Mouse (Mus musculus) right cerebral cortex, postnatal 4 days (tissue): ENCODE results near the gene Flot2.

Experiments used
- DNase-seq: peaks from one replicate; pipeline ENCODE4 v3.0.0-alpha.2; 2022

Gene Flot2

GRCm38 (mm10) chr11:78065906-78066305 is 28.2 kb downstream of the Flot2 start:
- no peak for DNase-seq

DNA sequence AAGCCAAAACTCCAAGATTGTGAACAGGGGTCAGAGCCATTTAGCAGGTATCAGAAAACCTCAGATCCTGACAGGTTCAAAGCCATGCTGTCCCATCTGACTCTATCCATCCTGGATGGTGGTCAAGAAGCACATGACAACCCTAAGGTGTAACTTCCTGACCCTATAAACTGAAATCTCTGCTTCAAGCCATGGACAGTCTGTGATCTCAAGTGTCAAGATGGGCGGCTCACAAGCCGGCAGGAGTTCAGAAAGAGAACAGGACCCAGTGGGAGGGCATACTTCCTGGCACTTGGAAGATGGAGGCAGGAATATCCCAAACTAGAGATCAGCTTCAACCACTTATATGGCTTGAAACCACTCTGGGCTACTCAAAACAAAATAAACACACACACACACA is 28.9 kb downstream of the Flot2 start:
- DNase-seq = no peak

GRCm38 (mm10) chr11:78067566-78067965 is 29.8 kb downstream of the Flot2 start:
- DNase-seq = no peak

- DNase-seq = no peak
These were observed 31.4 kb downstream of the Flot2 start for GRCm38 (mm10) chr11:78069130-78069529.

DNA sequence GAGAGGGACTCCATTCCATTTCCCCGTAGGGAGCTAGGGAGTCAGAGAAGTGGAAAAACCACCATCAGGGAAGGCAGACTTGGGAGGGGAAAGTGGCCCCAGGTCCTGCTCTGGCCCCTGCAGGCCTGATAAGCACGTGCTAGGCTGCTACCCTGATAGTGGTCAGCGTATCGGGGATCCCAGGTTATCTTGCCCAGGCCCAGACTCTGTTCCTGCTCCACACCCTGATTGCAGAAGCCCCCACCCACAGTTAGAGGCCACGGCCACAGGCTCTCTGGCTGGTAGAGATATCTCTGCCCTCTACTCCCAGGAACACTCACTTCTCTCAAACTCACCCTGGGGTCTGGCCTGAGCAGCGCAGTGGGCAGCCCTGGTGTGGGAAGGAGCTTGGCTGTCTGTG is 31.9 kb downstream of the Flot2 start:
- no peak for DNase-seq

- DNase-seq = no peak
These were observed 34.2 kb downstream of the Flot2 start for GRCm38 (mm10) chr11:78071938-78072337.

- DNase-seq = no peak
These were observed 34.8 kb downstream of the Flot2 start for GRCm38 (mm10) chr11:78072425-78073130.

- DNase-seq = no peak
These were observed 36.0 kb downstream of the Flot2 start for GRCm38 (mm10) chr11:78073577-78074276.

- no peak for DNase-seq
These were observed 36.5 kb downstream of the Flot2 start for GRCm38 (mm10) chr11:78074277-78074652.

GRCm38 (mm10) chr11:78074666-78075065 is 36.9 kb downstream of the Flot2 start:
- DNase-seq = no peak

DNA sequence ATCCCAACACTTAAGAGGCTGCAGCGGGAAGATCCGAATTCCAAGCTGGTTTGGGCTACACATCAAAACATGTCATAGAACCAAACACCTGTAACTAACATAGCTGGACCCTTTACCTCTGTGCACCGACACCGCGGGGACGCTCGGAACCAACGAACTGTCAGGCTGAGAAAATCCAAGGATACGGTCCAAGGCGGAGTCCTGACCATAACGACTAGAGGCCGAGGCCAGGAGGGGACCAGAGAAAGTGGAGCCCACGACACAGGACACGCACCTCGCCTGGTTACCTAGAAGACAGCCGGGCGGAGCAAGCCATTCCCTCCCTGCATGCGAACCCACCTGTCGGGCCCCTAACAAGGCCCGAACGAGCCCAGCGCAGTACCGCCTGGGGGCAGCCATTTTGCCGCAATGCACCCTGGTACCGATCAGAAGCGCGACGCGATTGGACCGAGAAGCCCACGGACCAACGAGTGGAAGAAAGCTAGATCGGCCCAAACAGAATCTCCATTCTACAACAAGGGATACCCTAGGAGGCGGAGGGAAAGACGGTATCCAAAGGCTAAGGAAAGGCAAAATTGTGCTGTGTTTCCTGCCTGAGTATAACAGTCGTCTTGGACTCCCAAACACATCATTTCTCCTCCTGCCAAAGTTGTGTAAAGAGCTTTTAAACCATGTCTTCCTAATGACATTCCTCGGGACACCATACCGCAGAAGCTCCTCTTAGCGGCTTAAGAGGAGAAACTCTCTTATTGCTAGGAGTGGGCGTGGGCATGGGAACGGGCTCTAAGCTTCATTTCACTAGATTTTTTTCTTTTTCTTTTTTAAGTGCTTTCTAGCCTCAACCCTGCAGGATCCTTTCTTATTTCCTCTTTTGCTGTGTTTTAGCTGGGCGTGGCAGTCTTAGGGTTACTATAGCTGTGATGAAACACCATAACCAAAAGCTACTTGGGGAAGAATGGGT is 42.5 kb downstream of the Flot2 start, which contains the start of gene Eral1:
Gene Eral1 (minus strand): TSS at position 423 of the 961 bp plus-strand sequence.
- DNase-seq = peak; percentile 82

DNA sequence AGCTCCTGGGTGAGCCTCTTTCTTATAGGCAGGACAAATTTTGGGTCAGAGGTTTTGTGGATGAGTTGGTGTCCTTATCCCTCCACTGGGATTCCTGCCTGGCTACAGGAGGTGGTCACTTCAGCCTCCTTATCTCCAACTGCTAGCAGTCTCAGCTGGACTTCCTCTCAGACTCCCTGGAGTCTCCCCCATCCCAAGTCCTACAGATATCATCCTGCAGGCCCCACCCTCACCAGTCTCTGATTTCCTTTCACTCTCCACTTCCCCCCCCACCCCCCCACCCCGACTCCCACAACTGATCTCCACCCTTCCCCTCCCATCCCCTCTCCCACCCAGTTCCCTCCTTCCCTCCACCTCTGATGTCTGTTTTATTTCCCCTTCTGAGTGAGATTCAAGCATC is 45.9 kb downstream of the Flot2 start:
- DNase-seq = no peak

- no peak for DNase-seq
These were observed 49.3 kb downstream of the Flot2 start for GRCm38 (mm10) chr11:78086925-78087479.

GRCm38 (mm10) chr11:78087756-78088281 is 50.1 kb downstream of the Flot2 start:
- DNase-seq = no peak

- DNase-seq = no peak
These were observed 56.4 kb downstream of the Flot2 start for GRCm38 (mm10) chr11:78094137-78094503.

DNA sequence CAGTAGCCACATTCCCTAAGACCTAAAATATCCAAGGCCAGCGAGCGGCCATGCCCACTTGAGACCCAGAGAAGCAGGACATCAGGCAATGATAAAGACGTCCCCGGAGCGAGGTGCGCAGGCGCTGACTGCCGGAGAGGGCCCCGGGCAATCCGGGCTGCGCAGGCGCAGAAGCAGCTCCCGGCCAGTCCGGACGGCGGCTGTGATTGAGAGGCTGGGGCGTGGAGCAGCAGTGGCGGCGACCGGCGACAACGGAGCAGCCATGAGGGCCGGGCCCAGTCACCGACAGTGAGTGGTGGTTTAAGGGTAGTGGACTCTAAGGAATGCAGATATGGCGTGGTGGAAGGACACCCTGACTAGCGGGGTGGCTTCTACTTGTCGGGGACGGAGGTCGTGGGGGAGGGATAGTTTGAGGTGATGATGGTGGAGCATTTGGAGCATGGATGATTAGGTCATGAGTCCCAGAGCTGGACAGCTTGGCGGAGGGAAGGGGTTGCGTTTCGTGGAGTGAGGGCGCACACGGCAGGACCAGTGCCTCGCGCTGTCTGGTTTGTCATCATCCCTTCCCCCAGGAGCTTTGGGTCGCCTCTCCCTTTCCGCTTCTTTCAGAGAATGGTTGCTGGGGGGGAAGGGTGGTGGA is 56.9 kb downstream of the Flot2 start, which contains the start of gene Fam222b:
Gene Fam222b (plus strand): TSS at position 157 of the 640 bp plus-strand sequence.
- DNase-seq = peak; percentile 91

DNA sequence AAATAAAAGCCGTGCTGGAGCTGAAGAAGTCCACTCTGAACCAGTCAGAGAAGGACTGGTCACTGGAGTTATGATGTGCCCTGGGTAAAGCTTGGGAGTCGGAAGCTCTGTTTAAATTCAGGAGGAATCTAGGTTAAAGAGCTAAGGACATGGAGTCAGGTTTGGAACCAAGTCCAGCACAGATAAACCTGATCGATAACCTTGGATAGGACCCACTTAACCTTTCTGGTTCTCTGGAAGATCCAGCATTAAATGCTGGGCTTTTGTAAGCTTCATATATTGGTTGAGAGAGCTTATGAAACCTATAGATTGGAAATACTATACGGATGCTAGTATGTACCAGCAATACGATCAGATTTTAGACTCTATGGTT is 57.4 kb downstream of the Flot2 start:
- DNase-seq = no peak

- DNase-seq = no peak
These were observed 59.3 kb downstream of the Flot2 start for GRCm38 (mm10) chr11:78097077-78097476.

GRCm38 (mm10) chr11:78100746-78101145 is 63.0 kb downstream of the Flot2 start:
- no peak for DNase-seq

DNA sequence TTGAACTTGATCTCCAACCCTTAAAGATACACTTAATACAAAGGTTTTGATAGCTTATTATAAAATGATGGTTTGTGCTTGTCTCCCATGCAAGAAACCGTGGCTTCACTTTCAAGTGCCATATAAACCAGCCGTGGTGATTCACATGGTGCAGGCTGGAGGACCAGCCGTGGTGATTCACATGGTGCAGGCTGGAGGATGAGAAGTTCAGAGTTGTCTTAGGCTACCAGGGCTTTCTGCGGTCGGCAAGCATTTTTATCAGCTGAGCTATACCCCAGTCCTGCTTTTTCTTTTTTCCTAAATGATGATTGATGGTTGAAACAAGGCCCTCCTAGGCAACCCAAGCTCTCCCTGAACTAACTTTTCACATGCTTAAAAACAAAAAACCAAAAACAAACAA is 64.4 kb downstream of the Flot2 start:
- no peak for DNase-seq

DNA sequence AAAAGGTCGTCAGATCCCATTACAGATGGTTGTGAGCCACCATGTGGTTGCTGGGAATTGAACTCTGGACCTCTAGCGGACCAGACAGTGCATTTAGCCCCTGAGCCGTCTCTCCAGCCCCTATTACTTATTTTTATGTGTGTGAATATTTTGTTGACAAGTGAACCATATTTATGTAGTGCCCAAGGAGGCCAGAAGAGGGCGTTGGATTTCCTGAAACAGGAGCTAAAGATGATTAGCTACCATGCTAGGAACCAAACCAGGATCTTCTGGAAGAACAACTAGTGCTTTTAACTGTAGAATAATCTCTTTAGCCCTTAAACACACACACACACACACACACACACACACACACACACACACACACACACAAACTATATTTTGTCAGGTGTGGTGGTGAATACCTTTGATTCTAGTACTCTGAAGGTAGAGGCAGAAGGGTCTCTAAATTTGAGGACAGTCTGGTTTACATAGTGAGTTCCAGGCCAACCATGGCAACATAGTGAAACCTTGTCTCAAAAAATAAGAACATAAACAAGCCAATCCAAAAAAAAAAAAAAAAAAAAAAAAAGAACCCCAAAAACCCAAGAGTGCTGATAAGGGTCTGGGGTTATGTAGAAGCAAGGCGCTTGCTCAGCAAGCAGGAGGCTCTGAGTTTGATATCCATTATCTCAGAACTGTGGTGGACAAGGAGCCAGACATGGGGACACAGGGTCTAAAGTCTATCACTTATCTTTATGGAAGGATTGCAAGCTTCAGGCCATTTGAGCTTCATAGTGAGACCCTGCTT is 65.4 kb downstream of the Flot2 start:
- DNase-seq = no peak
